Mouse (Mus musculus) bone marrow, adult 2 months (tissue): ENCODE measurements around the gene E2f4.

Source experiments
- CTCF ChIP-seq: fragments of 200-500 bp; IDR thresholded peaks from 2 replicates; pipeline ENCODE4 v1.5.1; 2011; ENCODE audit warnings: low read length, control low read depth; ENCODE audit not compliant: control insufficient read depth, insufficient read depth
- POLR2A ChIP-seq: fragments of 200-500 bp; IDR thresholded peaks from 2 replicates; pipeline ENCODE4 v1.6.1; 2011; ENCODE audit warnings: low read depth, mild to moderate bottlenecking, control low read depth, low read length, borderline replicate concordance; ENCODE audit not compliant: control insufficient read depth

GRCm38 (mm10) chr8:105257318-105258114 is 39.9 kb upstream of the E2f4 start:
- TF ChIP-seq CTCF: no peak
- no peak for TF ChIP-seq POLR2A
